ENCODE assay signal across 24 mouse cellular contexts in genomic region chr9:7959301-7959700, GRCm38 (mm10). TPM values are rescaled to one million over a fixed set of nuclear protein-coding genes. Genes with fewer than 3 reads are reported as not detected.
DNase-seq lines count a peak whose midpoint lies in the region; ATAC-seq and TF ChIP-seq lines count a peak whose summit lies in the region.
"Had no signal": no experiment of that assay in that cellular context is flagged by ENCODE, and none has a peak within 500 bp of the region (broad histone marks: within the 10 kb centered on the region; RNA-seq: fewer than 3 reads in every experiment).

No protein-coding gene starts in this region.

- no peak overlapping the region for H3K9ac ChIP-seq in lung, embryonic 14.5 days
- H3K9ac ChIP-seq in embryonic facial prominence, embryonic 13.5 days: no peak overlapping the region
- H3K9ac ChIP-seq in limb, embryonic 14.5 days (ENCODE audit: low read depth, low read length, severe bottlenecking): no peak overlapping the region
- H3K9ac ChIP-seq: forebrain, embryonic 15.5 days; hindbrain, embryonic 15.5 days; liver, embryonic 15.5 days had no signal

- H3K36me3 ChIP-seq in lung, embryonic 14.5 days (ENCODE audit: insufficient read depth): peaks cover 51% of the 10 kb centered on the region
- peaks cover 85% of the 10 kb centered on the region for H3K36me3 ChIP-seq in embryonic facial prominence, embryonic 10.5 days (replicated peaks)
- peaks cover 27% of the 10 kb centered on the region for H3K36me3 ChIP-seq in embryonic facial prominence, embryonic 13.5 days
- peaks cover 19% of the 10 kb centered on the region for H3K36me3 ChIP-seq in limb, embryonic 14.5 days (ENCODE audit: control insufficient read depth, insufficient read depth, low read length)
- H3K36me3 ChIP-seq: forebrain, embryonic 15.5 days; G1E; hindbrain, embryonic 15.5 days; liver, embryonic 15.5 days had no signal

- no peak for ATAC-seq in lung, embryonic 14.5 days (ENCODE audit: insufficient read depth)
- ATAC-seq in embryonic facial prominence, embryonic 13.5 days (ENCODE audit: insufficient number of reproducible peaks, insufficient read depth, low FRiP score, low TSS enrichment, low read depth): no peak
- ATAC-seq in limb, embryonic 14.5 days (ENCODE audit: low FRiP score, low read depth): no peak
- ATAC-seq: forebrain, embryonic 15.5 days; Patski had no signal

- TF ChIP-seq POLR2A in limb, embryonic 14.5 days (IDR thresholded peaks at IDR 0.05; ENCODE audit: borderline replicate concordance, extremely low read depth, insufficient read depth, insufficient read length): no peak

- peak; percentile 32 for DNase-seq in lung, embryonic 14.5 days
- DNase-seq in lung, postnatal 4 days: no peak
- DNase-seq in embryonic facial prominence, embryonic 10.5 days (ENCODE audit: low spot score): no peak
- no peak for DNase-seq in limb, embryonic 14.5 days (ENCODE audit: low spot score)
- no peak for DNase-seq in cerebellum, postnatal 25 days
- no peak for DNase-seq in spleen, adult 18-20 months
- DNase-seq: B cell, adult 2 months; cerebellum, adult 11 months; cerebellum, adult 9-11 months; gastrocnemius, postnatal 14 days; heart, adult 18-20 months; kidney, adult 9 months; kidney, postnatal 14 days; liver; right cerebral cortex, postnatal 14 days; thymus, postnatal 36 days had no signal

- H3K4me2 ChIP-seq in lung, embryonic 14.5 days: no peak overlapping the region
- H3K4me2 ChIP-seq in embryonic facial prominence, embryonic 13.5 days: no peak overlapping the region
- no peak overlapping the region for H3K4me2 ChIP-seq in limb, embryonic 14.5 days (replicated peaks; ENCODE audit: low read depth, low read length, severe bottlenecking)
- H3K4me2 ChIP-seq: forebrain, embryonic 15.5 days; hindbrain, embryonic 15.5 days; liver, embryonic 15.5 days had no signal

- peak overlapping the region; percentile 69; the same call in 1 of the 2 replicates for H3K27ac ChIP-seq in lung, embryonic 14.5 days (ENCODE audit: low read depth)
- H3K27ac ChIP-seq in embryonic facial prominence, embryonic 10.5 days (replicated peaks): peak overlapping the region; percentile 57; the same call in 1 of the 2 replicates
- peak overlapping the region; percentile 94 for H3K27ac ChIP-seq in embryonic facial prominence, embryonic 13.5 days
- H3K27ac ChIP-seq in limb, embryonic 14.5 days (replicated peaks; ENCODE audit: low read depth, low read length): 0 out of 2 replicates have a peak overlapping the region, but pooled peaks have one; percentile 70
- H3K27ac ChIP-seq: hindbrain, embryonic 15.5 days; liver, embryonic 15.5 days; macrophage had no signal

- no peak for TF ChIP-seq CTCF in lung, embryonic 14.5 days (IDR thresholded peaks at IDR 0.05; ENCODE audit: low read depth)

- WGBS in lung, embryonic 14.5 days: 53% methylated on average over 2 of the region's 2 CpGs
- WGBS in embryonic facial prominence, embryonic 10.5 days: 83% methylated on average over 2 of the region's 2 CpGs
- 48% methylated on average over 2 of the region's 2 CpGs for WGBS in embryonic facial prominence, embryonic 13.5 days
- whole genome bisulfite sequencing in limb, embryonic 14.5 days: 54% methylated on average over 2 of the region's 2 CpGs

- H3K9me3 ChIP-seq in lung, embryonic 14.5 days (ENCODE audit: low read depth, low read length): no peaks in the 10 kb centered on the region
- H3K9me3 ChIP-seq in embryonic facial prominence, embryonic 10.5 days: no peaks in the 10 kb centered on the region
- no peaks in the 10 kb centered on the region for H3K9me3 ChIP-seq in embryonic facial prominence, embryonic 13.5 days
- H3K9me3 ChIP-seq in limb, embryonic 14.5 days (ENCODE audit: control insufficient read depth, low read length): no peaks in the 10 kb centered on the region
- H3K9me3 ChIP-seq: forebrain, embryonic 15.5 days; G1E; hindbrain, embryonic 15.5 days; liver, embryonic 15.5 days had no signal

- H3K4me3 ChIP-seq in lung, embryonic 14.5 days (ENCODE audit: low read depth, low read length): no peak overlapping the region
- H3K4me3 ChIP-seq in embryonic facial prominence, embryonic 10.5 days: no peak overlapping the region
- H3K4me3 ChIP-seq in embryonic facial prominence, embryonic 13.5 days: no peak overlapping the region
- H3K4me3 ChIP-seq in limb, embryonic 14.5 days (replicated peaks; ENCODE audit: low read length): no peak overlapping the region
- H3K4me3 ChIP-seq: forebrain, embryonic 15.5 days; hindbrain, embryonic 15.5 days; liver, embryonic 15.5 days had no signal

- peaks cover 15% of the 10 kb centered on the region for H3K4me1 ChIP-seq in lung, embryonic 14.5 days (ENCODE audit: insufficient read depth)
- peaks cover 56% of the 10 kb centered on the region for H3K4me1 ChIP-seq in embryonic facial prominence, embryonic 10.5 days
- H3K4me1 ChIP-seq in embryonic facial prominence, embryonic 13.5 days: peaks cover 59% of the 10 kb centered on the region
- peaks cover 38% of the 10 kb centered on the region for H3K4me1 ChIP-seq in limb, embryonic 14.5 days (ENCODE audit: control insufficient read depth, insufficient read depth, low read length)

- H3K27me3 ChIP-seq in lung, embryonic 14.5 days (ENCODE audit: insufficient read depth, low read length): no peaks in the 10 kb centered on the region
- H3K27me3 ChIP-seq in embryonic facial prominence, embryonic 10.5 days (replicated peaks; ENCODE audit: low read depth, poor library complexity, severe bottlenecking): no peaks in the 10 kb centered on the region
- H3K27me3 ChIP-seq in embryonic facial prominence, embryonic 13.5 days: no peaks in the 10 kb centered on the region
- no peaks in the 10 kb centered on the region for H3K27me3 ChIP-seq in limb, embryonic 14.5 days (ENCODE audit: control insufficient read depth, insufficient read depth, low read length)
- H3K27me3 ChIP-seq: CH12.LX; forebrain, embryonic 15.5 days; hindbrain, embryonic 15.5 days; liver, embryonic 15.5 days; Patski had no signal

RNA-seq across cellular contexts. Expression of gene Yap1, which starts 45.1 kb away (rescaled TPM):
- polyA plus RNA-seq in lung, embryonic 14.5 days (2014; fragmentation: Nextera tagmentation; extraction: Ambion mirVana): 37.7 and 42.0 TPM in 2 replicates
- polyA plus RNA-seq in embryonic facial prominence, embryonic 10.5 days (2016; fragmentation: Nextera tagmentation; extraction: Ambion mirVana): 40.6 and 42.9 TPM in 2 replicates
- polyA plus RNA-seq in embryonic facial prominence, embryonic 13.5 days (2015; fragmentation: Nextera tagmentation; extraction: Ambion mirVana): 52.6 and 54.8 TPM in 2 replicates
- polyA plus RNA-seq in limb, embryonic 14.5 days (2012; rRNA removed): 75.0 and 87.4 TPM in 2 replicates
- 43.3 and 50.8 TPM in 2 replicates for polyA plus RNA-seq in limb, embryonic 14.5 days (2014; fragmentation: Nextera tagmentation; extraction: Ambion mirVana)
